Mouse (Mus musculus) left cerebral cortex, postnatal 25 days (tissue): ENCODE data around the gene Armh3. TPM values are rescaled to one million over a fixed set of nuclear protein-coding genes. Genes with fewer than 3 reads are reported as not detected.

Source experiments
- DNase-seq, 2 experiments: peaks; one replicate each; pipeline ENCODE4 v3.0.0; 2022; ENCODE audit warnings: low spot score in 2 of 2, mixed read lengths in 1 of 2
- intact Hi-C: fragments of 180-260 bp; cut with DNase I; formaldehyde crosslinking; loops from one replicate; pipeline ENCODE4 v1.15.1; 2025
- total RNA-seq, 2 experiments: library from RNA; stranded (reverse); gene quantifications; 2 replicates each; pipeline ENCODE4 v1.2.3; 2021

Armh3 gene
- total RNA-seq, 2 experiments from 2014 or later = 19.7 to 19.8 TPM

GRCm38 (mm10) chr19:45837050-45837994 lies 161.0 kb downstream of the Armh3 start:
- DNase-seq = peak in 1 of 2 experiments; percentile 32
- intact Hi-C loops = no loop called here

GRCm38 (mm10) chr19:45835490-45835889 lies 162.8 kb downstream of the Armh3 start:
- intact Hi-C loops = no loop called here
- no peak for DNase-seq

DNA sequence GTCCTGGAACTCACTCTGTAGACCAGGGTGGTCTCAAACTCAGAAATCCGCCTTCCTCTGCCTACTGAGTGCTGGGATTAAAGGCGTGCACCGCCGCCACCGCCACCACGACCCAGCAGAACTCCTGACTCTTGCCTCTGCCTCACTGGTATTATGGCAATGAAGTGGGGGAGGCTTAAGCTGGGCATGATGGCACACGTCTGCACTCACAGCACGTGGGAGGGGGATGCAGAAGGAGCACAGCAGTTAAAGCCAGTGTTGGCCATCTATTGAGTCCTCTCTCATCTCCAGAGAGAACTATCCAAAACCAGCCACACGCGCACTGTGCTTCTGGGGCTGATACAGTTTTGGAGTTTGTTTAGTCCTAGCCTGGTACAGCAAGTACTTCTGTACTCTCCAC lies 164.6 kb downstream of the Armh3 start:
- intact Hi-C loops = no loop called here
- no peak for DNase-seq

- no peak for DNase-seq
- intact Hi-C loops = no loop called here
These were observed 167.6 kb downstream of the Armh3 start for GRCm38 (mm10) chr19:45830679-45831078.

- DNase-seq = no peak
- intact Hi-C loops = no loop called here
These were observed 170.6 kb downstream of the Armh3 start for GRCm38 (mm10) chr19:45827736-45828135.

- intact Hi-C loops = no loop called here
These were observed 171.2 kb downstream of the Armh3 start for GRCm38 (mm10) chr19:45827125-45827524.

GRCm38 (mm10) chr19:45826146-45826545 lies 172.1 kb downstream of the Armh3 start:
- intact Hi-C loops = no loop called here
- no peak for DNase-seq

More at GRCm38 (mm10) chr19:45827125-45827524, 171.2 kb downstream of the Armh3 start:
- DNase-seq = no peak

DNA sequence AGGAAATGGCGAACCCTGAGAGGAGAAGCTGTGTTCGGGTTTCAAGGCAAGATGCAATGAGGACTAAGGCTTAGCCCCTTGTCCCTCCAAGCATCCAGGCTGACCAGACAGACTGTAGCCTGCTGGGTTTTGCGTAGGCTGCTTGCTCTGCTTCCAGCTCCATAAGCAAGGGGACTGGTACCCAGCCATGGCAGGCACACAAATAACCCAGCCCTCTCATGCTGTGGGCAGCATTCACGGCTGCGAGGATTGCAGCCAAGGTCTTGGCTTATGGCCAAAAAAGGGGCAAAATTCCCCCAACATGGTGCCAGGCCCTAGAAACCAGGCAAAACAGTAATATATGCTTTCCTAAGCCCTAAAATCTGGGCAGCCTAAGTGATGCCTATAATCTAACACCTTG lies 176.5 kb downstream of the Armh3 start:
- intact Hi-C loops = no loop called here
- no peak for DNase-seq

DNA sequence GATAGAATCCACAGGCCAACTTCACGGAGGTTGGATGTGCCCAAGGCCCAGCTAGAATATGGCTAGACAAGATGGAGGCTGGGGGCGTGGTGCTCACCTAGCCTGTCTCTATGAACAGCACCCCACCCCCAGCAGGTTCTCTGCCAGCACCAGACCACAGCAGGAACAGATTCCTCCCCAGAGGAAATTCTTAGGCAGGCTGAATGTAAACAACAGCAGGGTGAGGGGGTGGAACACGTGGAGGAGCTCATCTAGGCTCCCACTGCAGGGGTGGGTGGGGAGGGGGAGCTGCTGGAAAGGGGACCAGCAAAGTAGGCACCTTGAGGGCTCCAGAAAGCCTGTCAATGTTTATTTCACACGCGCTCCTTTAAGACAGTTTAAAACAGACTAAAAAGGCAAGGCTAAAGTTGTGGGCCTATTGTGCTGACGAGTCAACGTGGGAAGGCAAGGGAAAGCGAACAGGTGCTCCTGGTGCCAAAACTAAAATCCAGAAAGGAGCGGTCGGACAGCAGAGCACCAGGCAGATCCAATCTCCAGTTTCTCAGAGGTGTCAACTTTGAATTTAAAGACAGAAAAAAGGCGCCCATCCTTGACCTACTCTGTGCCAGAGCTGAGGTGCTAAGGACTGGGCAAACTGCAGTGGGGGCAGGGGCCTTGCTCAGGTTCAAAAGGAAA lies 180.3 kb downstream of the Armh3 start:
- intact Hi-C loops = loop anchor here (5.0 kb wide), 1 partner anchor 54 kb away; no protein-coding TSS in a partner anchor
- DNase-seq = peak; percentile 30 to 75

DNA sequence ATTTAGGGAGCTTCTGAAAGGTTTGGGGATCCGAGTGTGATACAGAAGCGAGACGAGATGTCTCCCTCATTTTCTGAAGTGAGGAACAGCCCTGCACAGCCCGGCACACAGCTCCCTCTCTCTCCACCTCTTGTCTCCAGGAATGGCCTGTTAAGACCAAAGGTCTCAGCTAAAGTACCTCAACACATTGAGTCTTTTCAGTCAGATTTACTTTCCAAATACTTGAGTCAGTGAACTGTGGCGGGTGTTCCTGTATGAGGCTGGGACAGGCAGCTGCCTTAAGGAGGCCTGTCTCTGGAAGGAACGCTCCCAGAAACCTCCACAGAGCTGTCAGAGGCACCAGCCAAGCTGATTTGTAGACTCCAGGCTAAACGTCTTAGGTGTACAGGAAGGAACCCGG lies 181.6 kb downstream of the Armh3 start:
- DNase-seq = no peak

DNA sequence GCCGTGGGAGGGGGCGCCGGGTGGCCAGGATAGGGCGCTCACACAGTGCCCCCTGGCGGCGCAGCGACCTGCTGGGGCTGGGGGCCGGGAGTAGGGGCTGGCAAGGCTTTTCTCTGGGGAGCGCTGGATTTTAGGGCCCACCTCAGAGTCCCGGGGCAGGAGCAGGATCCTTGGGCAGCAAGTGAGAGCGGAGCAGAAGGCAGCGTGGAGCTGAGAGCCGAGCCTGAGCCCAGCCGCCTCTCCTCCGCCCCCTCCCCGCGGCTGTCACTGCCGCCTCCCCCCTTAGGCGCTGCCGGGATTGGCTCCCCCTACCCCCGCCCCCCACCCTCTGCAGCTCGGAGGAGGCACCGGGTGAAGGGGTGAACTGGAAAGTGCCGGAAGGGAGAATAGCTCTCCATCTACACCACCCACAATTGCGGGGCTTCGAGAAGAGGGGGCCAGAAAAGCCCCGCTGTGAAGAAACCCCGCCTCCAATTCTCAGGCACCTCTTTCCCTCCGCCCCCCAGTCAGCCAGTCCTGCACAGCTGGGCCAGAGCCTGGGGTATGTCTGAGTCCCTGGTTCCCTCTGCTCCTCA lies 182.4 kb downstream of the Armh3 start, which contains the start of gene Kcnip2:
Gene Kcnip2 (minus strand): TSS at position 231 of the 575 bp plus-strand sequence.
- intact Hi-C loops = loop anchor here (5.0 kb wide), 1 partner anchor 56 kb away; no protein-coding TSS in a partner anchor
- peak; percentile 59 to 63 for DNase-seq

More for the DNA sequence above, 181.6 kb downstream of the Armh3 start:
- intact Hi-C loops = loop anchor here (5.0 kb wide), 1 partner anchor 56 kb away; no protein-coding TSS in a partner anchor

- intact Hi-C loops = loop anchor here (5.0 kb wide), 1 partner anchor 57 kb away; no protein-coding TSS in a partner anchor
- peak; percentile 37 to 50 for DNase-seq
These were observed 183.1 kb downstream of the Armh3 start for GRCm38 (mm10) chr19:45815170-45815569.

DNA sequence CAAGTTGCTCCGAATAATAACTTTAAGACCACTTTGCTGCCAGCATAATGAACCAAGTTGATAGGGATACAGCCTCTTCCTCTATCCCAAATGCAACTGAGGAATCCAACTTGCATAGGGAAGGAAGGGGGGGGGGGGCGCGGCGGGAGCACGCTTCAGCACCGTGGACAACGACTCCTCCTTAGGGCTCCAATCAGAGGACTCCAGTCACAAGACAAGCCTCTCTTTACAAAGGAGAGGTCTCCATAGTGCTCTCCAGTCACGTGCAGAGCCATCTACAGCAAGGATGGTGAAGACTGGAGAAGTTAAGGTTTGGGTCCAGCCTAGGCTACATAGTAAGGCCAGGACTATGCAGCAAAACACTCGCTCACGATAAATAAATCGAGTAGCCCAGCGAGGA lies 184.5 kb downstream of the Armh3 start:
- intact Hi-C loops = loop anchor here (1.0 to 2.0 kb wide), 2 partner anchors 140 to 201 kb away; no protein-coding TSS in a partner anchor
- DNase-seq = no peak

GRCm38 (mm10) chr19:45813263-45813662 lies 185.0 kb downstream of the Armh3 start:
- intact Hi-C loops = loop anchor here (1.0 to 2.0 kb wide), 2 partner anchors 140 to 202 kb away; no protein-coding TSS in a partner anchor

DNA sequence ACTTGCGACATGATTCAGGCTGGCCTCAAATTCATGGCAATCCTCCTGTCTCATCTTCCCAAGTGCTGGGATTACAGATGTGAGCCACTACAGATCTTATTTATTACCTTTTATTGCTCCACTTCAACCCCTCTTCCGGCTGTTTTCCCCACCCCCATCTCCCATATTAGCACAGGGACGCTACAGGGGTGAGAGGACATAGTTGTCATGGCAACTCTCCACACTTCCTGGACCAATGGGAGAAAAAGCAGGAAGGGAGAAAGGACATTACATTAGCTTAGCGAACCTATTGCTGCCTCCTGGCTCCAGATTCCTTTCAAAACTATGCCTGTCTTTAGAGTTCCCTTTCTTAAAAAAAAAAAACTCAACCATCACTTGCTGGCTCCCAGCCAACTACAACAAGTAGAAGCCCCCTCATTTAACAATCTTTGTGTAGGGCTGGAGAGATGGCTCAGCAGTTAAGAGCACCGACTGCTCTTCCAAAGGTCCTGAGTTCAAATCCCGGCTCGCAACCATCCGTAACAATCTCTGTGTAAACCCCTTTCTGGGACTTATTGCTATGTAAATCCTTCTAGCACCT lies 185.5 kb downstream of the Armh3 start:
- DNase-seq = no peak
- intact Hi-C loops = loop anchor here (1.0 to 2.0 kb wide), 2 partner anchors 141 to 202 kb away; no protein-coding TSS in a partner anchor

More at GRCm38 (mm10) chr19:45813263-45813662, 185.0 kb downstream of the Armh3 start:
- peak; percentile 90 to 91 for DNase-seq

- no peak for DNase-seq
- intact Hi-C loops = loop anchor here (2.0 kb wide), 1 partner anchor 203 kb away; no protein-coding TSS in a partner anchor
These were observed 186.2 kb downstream of the Armh3 start for GRCm38 (mm10) chr19:45812115-45812514.

- intact Hi-C loops = no loop called here
- no peak for DNase-seq
These were observed 187.1 kb downstream of the Armh3 start for GRCm38 (mm10) chr19:45811028-45811674.

- intact Hi-C loops = loop anchor here (10.0 kb wide), 1 partner anchor 1353 kb away; no protein-coding TSS in a partner anchor
- no peak for DNase-seq
These were observed 190.6 kb downstream of the Armh3 start for GRCm38 (mm10) chr19:45807732-45808131.
